Mouse (Mus musculus) C2C12 (cell line): ENCODE data around the gene Sec24b.

Experiments used
- CEBPB ChIP-seq: IDR thresholded peaks from one replicate; pipeline ENCODE4 v1.6.1; 2011; ENCODE audit warnings: low read depth, mild to moderate bottlenecking, control low read depth, moderate library complexity
- CTCF ChIP-seq: IDR thresholded peaks from one replicate; pipeline ENCODE4 v1.5.1; 2011; ENCODE audit not compliant: control insufficient read depth, insufficient read depth, insufficient read length
- FOSL1 ChIP-seq: IDR thresholded peaks from one replicate; pipeline ENCODE4 v1.8.0; 2011; ENCODE audit warnings: mild to moderate bottlenecking, low read length; ENCODE audit not compliant: poor library complexity, insufficient read depth, severe bottlenecking
- MAX ChIP-seq: IDR thresholded peaks from one replicate; pipeline ENCODE4 v1.6.1; 2011; ENCODE audit warnings: mild to moderate bottlenecking, control low read depth
- MYOD1 ChIP-seq: IDR thresholded peaks from one replicate; pipeline ENCODE4 v1.6.1; 2011; ENCODE audit warnings: low read depth; ENCODE audit not compliant: control insufficient read depth, insufficient read length
- MYOG ChIP-seq: IDR thresholded peaks from one replicate; pipeline ENCODE4 v1.6.1; 2011; ENCODE audit not compliant: control insufficient read depth, insufficient read length; ENCODE audit errors: extremely low read depth
- USF1 ChIP-seq: IDR thresholded peaks from one replicate; pipeline ENCODE4 v1.6.1; 2011; ENCODE audit warnings: low read depth, mild to moderate bottlenecking, control low read depth, moderate library complexity

DNA sequence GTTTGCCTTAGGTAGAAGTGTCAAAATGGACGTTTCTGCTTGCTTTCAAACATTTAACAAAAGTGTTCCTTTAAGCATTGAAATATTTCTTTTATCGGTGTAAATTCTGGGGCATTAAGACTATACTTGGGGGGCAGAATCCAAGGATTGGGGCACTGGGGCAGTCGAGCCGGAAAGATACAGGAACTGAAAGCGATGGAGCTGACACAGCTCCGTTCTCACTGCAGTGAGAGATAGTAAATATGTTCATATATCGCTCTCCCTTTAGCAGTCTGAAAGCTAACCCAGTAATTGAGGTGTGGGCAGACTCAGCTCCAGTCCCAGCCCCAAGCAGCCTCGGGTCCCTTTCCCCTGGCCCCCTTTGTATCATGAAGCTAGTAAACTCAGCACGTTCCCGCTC, 92.3 kb downstream of the Sec24b start:
- TF ChIP-seq CTCF = no peak
- TF ChIP-seq MYOD1 = no peak
- no peak for TF ChIP-seq USF1
- no peak for TF ChIP-seq MAX
- no peak for TF ChIP-seq CEBPB
- no peak for TF ChIP-seq FOSL1
- TF ChIP-seq MYOG = no peak
